Mouse (Mus musculus): ENCODE data around the gene Ptprk.

The Ptprk gene

DNA sequence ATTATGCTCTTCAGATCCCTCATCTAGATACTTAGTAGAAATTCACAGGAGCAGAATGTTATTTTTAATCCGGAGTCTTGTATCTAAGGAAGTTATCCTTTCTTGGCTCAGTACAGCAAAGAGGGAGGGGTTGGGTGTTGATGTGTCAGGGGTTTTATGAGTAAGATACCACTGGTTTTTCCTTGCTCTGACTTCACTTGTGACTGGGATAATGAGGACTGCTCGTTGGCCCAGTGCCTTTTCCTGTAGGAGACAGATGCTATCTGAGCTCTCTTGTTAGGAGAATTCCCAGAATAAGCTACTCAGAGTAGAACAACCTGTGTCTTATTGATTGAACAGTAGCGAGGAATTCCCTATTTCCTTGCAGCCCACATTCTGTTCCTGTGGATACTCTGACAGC, 39.3 kb downstream of the Ptprk start:
- DNase-seq: peak in 1 of 2 experiments; percentile 20

- no peak for DNase-seq
Observed at GRCm38 (mm10) chr10:28116982-28117381, 42.4 kb downstream of the Ptprk start.

- DNase-seq: no peak
Observed at GRCm38 (mm10) chr10:28118783-28119365, 44.3 kb downstream of the Ptprk start.

GRCm38 (mm10) chr10:28123881-28124280, 49.3 kb downstream of the Ptprk start:
- no peak for DNase-seq

GRCm38 (mm10) chr10:28128011-28128410, 53.4 kb downstream of the Ptprk start:
- DNase-seq: no peak

DNA sequence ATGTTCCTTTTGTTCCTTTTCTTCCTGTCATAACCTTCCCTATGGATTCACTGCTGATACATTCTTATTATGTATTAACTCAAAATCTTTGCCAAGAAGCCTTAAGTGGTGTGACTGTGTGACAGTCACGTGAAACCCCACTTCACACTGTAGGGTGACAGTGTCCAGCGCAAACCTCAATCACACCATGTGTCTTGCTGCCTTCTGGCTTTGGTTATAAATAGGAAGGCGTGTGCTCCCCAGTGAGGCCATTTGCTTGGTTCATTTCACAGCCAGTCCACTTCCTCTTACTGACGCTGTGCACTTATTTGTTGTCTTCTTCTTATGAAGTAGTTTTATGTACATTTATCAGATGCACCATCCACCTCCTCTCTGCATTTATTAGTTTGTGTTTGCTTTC, 53.8 kb downstream of the Ptprk start:
- no peak for DNase-seq

DNA sequence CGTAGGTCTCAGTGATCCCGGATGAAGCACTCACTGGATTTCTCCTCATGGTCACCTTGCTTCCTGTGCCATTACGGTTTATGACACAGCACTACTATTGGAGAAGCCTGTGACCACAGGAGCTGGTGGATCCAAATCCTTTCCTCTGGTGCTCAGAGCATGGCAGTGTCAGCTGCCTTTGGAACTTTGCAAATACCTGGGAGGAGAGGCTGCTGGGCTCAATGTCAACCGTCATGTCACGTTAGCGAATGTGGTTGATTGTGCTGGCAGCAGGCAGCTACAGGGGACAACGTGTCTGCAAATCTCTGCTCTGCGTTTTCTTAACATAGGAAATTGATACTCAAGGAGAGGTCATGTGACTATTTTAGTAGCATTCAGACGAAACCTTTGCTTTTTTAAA, 55.8 kb downstream of the Ptprk start:
- no peak for DNase-seq

DNA sequence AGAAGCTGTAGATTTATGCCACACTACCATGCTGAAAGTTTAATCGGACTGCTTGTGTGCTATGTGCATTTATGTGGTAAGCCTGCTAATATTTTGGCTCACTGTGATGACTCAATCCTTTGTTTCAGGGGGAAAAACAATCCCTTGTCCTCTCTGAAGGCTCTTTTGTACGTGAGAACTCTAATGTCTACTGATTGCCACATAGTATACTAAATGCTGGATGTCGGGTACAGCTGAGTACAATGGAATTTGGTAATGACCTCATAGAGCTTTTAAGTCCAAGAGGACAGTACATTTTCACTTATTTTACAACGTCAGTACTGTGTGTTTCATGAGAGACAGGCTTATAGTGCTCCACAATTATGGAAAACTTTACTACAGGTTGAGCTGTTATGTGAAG, 59.1 kb downstream of the Ptprk start:
- DNase-seq: no peak

DNA sequence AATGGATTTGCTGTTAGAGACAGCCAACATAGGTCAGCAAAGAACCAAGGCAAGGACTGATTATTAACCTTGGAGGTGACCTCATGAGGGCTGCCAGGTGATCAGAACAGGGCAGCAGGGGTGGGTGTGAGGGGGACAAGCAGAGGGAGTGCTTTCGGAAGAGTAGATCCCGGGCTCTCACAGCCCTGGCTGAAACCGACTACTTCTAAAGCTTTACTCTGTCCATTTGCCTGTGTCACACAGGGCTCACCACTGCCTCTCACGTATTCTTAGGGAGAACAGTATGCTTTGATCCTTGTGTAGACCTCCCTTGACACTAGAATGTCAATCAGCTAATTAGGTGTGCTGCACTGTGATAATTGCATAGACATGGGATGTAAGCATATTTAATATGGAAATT, 63.8 kb downstream of the Ptprk start:
- no peak for DNase-seq

DNA sequence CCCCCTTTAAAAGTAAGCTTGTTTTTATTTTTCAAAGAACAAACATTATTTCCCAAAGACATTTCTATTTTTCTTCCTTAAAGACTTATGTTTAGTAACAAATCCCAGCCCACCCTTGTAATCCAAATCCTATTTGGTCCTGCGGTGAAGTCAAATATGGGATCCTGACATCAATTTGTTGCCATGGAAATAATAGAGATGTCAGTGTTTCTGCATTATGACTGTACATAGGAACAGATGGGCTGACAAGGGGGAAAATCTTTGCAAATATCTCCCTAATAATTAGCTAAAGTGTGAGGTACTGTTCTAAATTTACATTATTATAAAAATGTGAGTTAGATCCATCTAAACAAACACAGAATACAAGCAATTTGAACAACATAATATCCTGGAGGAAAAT, 69.8 kb downstream of the Ptprk start:
- DNase-seq: no peak

DNA sequence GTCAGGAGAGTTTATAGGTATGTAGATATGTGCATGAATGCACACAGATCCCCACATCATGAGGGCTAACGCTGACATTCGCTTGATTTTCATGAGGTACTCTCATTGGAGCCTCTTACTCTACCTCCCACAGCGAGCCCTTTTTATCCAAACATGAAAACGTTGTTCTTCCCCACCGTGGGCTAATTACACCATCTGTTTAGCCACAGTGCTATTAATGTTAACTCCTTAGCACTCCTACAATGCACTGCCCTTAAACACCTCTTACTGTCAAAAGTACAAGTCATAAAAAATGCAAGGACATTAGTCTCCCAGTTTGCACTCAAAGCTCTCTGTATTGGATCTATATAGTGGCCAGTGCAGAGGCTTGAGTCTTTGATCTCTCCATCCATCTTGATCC, 70.7 kb downstream of the Ptprk start:
- DNase-seq: peak; percentile 25 to 45

GRCm38 (mm10) chr10:28155688-28156685, 81.4 kb downstream of the Ptprk start:
- DNase-seq: no peak

DNA sequence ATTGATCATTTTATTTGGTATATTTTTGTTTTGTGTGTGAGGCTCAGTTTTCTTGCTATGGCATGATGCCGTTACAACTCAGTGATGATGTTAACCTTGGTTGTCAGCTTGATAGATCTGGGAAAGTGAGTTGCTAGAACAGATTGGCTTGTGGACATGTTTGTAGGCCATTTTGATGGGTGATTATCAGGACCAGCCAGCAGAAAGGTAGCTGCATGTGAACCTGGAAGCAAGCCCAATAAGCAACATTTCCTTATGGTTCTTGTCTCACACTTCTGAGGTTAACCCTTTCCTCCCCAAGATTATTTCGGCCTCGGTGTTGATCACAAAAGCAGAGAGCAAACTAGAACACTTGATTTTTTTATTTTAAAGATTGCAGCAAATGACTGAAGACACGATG, 85.1 kb downstream of the Ptprk start:
- DNase-seq: no peak

- DNase-seq: no peak
Observed at GRCm38 (mm10) chr10:28161306-28161705, 86.7 kb downstream of the Ptprk start.

GRCm38 (mm10) chr10:28164250-28164649, 89.6 kb downstream of the Ptprk start:
- DNase-seq: peak in 1 of 2 experiments; percentile 9

DNA sequence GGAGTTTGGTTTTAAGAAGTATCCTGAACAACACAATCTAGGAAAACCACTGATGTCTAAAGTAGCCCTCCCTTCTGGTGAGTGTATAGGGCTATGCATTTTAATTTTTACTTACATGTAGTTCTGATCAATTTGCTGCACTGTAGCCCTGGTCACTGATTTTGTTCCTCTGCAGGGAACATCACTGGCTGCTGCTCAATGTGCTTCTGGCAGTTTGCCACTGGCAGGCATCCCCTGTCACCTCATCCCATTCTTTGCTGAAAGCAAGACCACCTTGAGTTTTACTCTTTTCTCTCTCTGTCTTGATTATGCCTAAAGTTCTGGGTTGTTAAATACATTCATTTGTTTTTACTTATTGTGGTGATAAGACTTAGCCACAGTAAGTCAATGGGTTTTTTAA, 90.1 kb downstream of the Ptprk start:
- DNase-seq: peak in 1 of 2 experiments; percentile 15

GRCm38 (mm10) chr10:28166610-28167009, 92.0 kb downstream of the Ptprk start:
- no peak for DNase-seq

- no peak for DNase-seq
Observed at GRCm38 (mm10) chr10:28167097-28167496, 92.5 kb downstream of the Ptprk start.

DNA sequence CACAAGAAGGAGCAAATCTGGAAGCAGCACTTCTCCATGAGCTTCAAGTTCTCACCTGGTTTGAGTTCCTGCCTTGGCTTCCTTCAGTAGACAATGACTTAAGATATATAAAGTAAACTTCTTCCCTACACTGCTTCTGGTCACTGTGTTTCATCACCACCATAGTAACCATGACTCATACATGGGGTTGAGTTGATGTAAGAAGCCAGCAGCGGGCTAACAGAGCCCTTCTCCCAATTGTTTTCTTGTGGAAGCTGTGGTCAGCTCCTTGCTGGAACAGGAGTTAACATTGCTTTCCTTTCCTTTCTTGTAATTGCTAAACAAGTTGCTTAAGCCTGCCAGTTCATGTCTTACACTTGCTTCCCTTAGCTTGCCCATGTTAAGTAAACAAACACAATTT, 96.6 kb downstream of the Ptprk start:
- no peak for DNase-seq

DNA sequence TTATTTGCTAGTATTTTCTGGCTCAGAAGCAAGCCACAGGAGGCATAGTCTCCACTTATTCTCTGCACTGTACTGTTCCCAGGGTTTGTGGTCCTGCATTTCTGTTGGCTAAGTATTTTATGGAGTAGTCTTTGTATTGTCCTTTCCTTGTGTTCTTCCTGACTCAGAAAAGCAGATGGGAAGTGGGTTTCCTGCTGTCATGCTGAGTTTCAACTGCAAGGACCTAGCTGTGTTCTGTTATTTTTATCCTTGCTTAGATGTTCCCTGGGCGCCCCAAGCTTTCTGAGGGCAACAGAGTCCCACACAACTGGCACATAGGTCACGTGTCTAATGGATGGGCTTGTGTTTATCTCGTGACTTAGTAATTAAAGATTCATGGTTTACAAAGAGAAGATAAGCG, 104.3 kb downstream of the Ptprk start:
- DNase-seq: no peak

- DNase-seq: no peak
Observed at GRCm38 (mm10) chr10:28182081-28182480, 107.5 kb downstream of the Ptprk start.

DNA sequence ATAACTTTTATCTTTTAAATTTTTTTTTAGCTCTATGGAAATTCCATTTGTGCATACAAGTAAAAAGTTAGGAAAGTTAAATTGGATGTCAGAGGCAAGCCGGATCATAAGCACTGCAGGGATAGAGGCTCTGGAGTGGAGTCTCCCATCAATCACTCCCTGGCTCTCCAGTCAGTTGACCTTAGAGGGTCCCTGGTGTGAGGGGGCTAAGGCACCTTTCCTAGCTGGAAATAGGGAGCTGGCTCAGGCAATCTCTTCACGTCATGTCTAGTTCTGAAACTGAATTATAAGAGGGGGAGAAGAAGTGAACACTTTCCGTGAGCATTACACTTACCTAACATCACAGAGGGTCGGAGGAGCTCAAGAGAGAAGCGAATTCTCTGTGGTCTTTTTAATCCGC, 110.1 kb downstream of the Ptprk start:
- DNase-seq: no peak

DNA sequence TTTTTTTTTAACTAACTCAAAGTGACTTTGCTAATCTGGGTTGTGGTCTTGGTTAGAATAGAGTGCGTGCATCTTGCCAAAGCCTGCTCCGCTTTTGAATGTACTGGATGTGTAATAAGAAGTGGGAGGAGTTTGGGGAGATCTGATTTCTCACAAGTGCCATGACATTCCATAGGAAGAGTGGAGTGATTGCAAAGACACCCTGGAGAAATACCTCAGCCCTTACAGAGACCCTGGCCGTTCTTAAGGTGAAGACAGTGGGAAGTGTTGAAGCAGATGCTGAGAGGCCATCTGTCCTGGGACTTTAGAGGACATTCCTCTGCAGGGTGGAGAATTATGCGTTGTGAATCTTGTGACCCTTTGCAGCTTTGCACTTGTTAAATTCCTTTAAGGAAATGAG, 110.7 kb downstream of the Ptprk start:
- no peak for DNase-seq

All from cerebellum, postnatal 25 days (tissue).